Mouse (Mus musculus): ENCODE measurements around the gene Ift46.

GRCm38 (mm10) chr9:44721877-44722186 is 45.9 kb upstream of the Ift46 start:
- TF ChIP-seq EP300 (IDR thresholded peaks at IDR 0.05; ENCODE audit: low read depth) (no peak; the same call in 1 of the 2 replicates), CTCF (IDR thresholded peaks at IDR 0.05; ENCODE audit: low read depth) (no peak)
